ENCODE assay signal across 18 mouse cellular contexts in the genomic region with DNA sequence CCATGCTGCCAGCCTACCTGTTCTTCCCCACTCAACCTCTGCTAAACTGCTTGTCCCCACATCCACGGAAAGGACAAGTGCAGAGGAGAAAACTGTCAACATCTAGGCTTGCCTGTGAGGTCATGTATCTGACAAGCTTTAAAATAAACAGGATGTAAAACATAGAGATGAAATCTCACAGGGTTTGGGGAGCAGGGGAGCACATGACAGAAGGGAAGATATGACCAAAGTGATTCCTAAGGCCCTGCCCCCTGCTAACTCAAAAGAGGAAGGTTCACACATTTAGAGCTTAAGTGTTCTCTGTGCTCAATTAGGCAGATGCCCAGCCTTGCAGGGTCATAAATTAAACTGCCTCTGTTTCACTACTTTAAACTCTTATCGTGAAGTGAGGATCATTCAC. TPM values are rescaled to one million over a fixed set of nuclear protein-coding genes. Genes with fewer than 3 reads are reported as not detected.
A peak's percentile ranks its signal among the peaks of the same experiment; 100 is the strongest.
DNase-seq lines count a peak whose midpoint lies in the region; TF ChIP-seq lines count a peak whose summit lies in the region.
"Had no signal": no experiment of that assay in that cellular context is flagged by ENCODE, and none has a peak within 500 bp of the region (broad histone marks: within the 10 kb centered on the region; RNA-seq: fewer than 3 reads in every experiment).

No protein-coding gene starts in this region.

- DNase-seq in spleen, postnatal 36 days (ENCODE audit: low spot score in 2 of 2), result peak; percentile 55 to 69
- no peak for DNase-seq in spleen, adult 12 weeks (ENCODE audit: low spot score)
- peak; percentile 62 for DNase-seq in MEL-GATA-1-ER (ENCODE audit: extremely low read depth, low read depth)
- DNase-seq in layer of hippocampus, adult 2 months (ENCODE audit: low spot score in 2 of 2), result no peak
- DNase-seq in neural tube, embryonic 10.5 days (ENCODE audit: extremely low spot score, low spot score), result no peak
- no peak for DNase-seq in right cerebral cortex, postnatal 10 days (ENCODE audit: low spot score in 2 of 2)
- DNase-seq: adrenal gland, postnatal 10 days; cerebellum, adult 9-10 months had no signal

- TF ChIP-seq CTCF in layer of hippocampus, adult 2 months (conservative IDR thresholded peaks at IDR 0.05), result no peak

- H3K79me2 ChIP-seq in macrophage (ENCODE audit: inconsistent target), result no peaks in the 10 kb centered on the region

- no peak overlapping the region for H3K4me3 ChIP-seq in macrophage (ENCODE audit: inconsistent target)
- H3K4me3 ChIP-seq in layer of hippocampus, adult 2 months, result no peak overlapping the region
- H3K4me3 ChIP-seq: embryonic facial prominence, embryonic 15.5 days; hindbrain, embryonic 10.5 days; limb, embryonic 15.5 days; neural tube, embryonic 15.5 days had no signal

- WGBS in macrophage (ENCODE audit: missing documents), result 20% methylated on average over 2 of the region's 2 CpGs

- no peaks in the 10 kb centered on the region for H3K36me3 ChIP-seq in macrophage (ENCODE audit: inconsistent target)
- H3K36me3 ChIP-seq: embryonic facial prominence, embryonic 15.5 days; hindbrain, embryonic 10.5 days; limb, embryonic 15.5 days; neural tube, embryonic 15.5 days had no signal

- H3K27ac ChIP-seq in macrophage, result peak overlapping the region; percentile 83
- no peak overlapping the region for H3K27ac ChIP-seq in layer of hippocampus, adult 2 months
- H3K27ac ChIP-seq: embryonic facial prominence, embryonic 15.5 days; hindbrain, embryonic 10.5 days; limb, embryonic 15.5 days; neural tube, embryonic 15.5 days had no signal

RNA-seq across cellular contexts. Expression of gene Fcrla, which starts 7.0 kb away (rescaled TPM):
- 1 to 10 TPM in 5 of 26 experiments, under 1 TPM in 4, not detected in 17; 0.58 to 2.7 (median 1.1) TPM for total RNA-seq in macrophage (2018; cell fraction: chromatin; rRNA removed)
- 1 to 10 TPM in 2 of 26 experiments, under 1 TPM in 17, not detected in 7; 0.11 to 1.1 (median 0.52) TPM for total RNA-seq in macrophage (2018; cell fraction: cytosol; rRNA removed)
- total RNA-seq in macrophage (2018; cell fraction: nucleus; rRNA removed), result 1 to 10 TPM in 6 of 26 experiments, under 1 TPM in 7, not detected in 13; 0.46 to 4.4 (median 1.00) TPM
- 0.26 to 0.79 TPM (median 0.56 TPM) in 3 replicates for polyA plus RNA-seq in macrophage (2018)
- total RNA-seq in layer of hippocampus, adult 2 months (2021), result not detected
- total RNA-seq: layer of hippocampus, adult 8-10 months had no signal
- polyA plus RNA-seq: embryonic facial prominence, embryonic 15.5 days; forebrain, embryonic 11.5 days; hindbrain, embryonic 10.5 days; kidney, embryonic 14.5 days; neural tube, embryonic 15.5 days had no signal

RNA-seq across cellular contexts. Expression of gene Fcrlb, which starts 21.6 kb away (rescaled TPM):
- 1 to 10 TPM in 2 of 26 experiments, under 1 TPM in 1, not detected in 23; 0.49 to 6.0 (median 1.0) TPM for total RNA-seq in macrophage (2018; cell fraction: chromatin; rRNA removed)
- under 1 TPM in 19 of 26 experiments, not detected in 7; 0.11 to 0.67 (median 0.24) TPM for total RNA-seq in macrophage (2018; cell fraction: cytosol; rRNA removed)
- total RNA-seq in macrophage (2018; cell fraction: nucleus; rRNA removed), result 1 to 10 TPM in 5 of 26 experiments, under 1 TPM in 7, not detected in 14; 0.43 to 5.2 (median 0.76) TPM
- polyA plus RNA-seq in macrophage (2018), result 0.47 to 0.68 TPM in 2 of 3 replicates, not detected in the other
- under 1 TPM; 0.28 to 0.47 TPM for total RNA-seq in layer of hippocampus, adult 2 months (2021)
- total RNA-seq: gastrocnemius, postnatal 4 days had no signal
- polyA plus RNA-seq: forebrain, embryonic 11.5 days; hindbrain, embryonic 10.5 days; kidney, embryonic 14.5 days had no signal

RNA-seq across cellular contexts. Expression of gene Fcgr2b, which starts 42.0 kb away (rescaled TPM):
- 1,000 to 10,000 TPM in 14 of 26 experiments, 100 to 1,000 TPM in 12; 552 to 2,008 (median 1,011) TPM for total RNA-seq in macrophage (2018; cell fraction: chromatin; rRNA removed)
- total RNA-seq in macrophage (2018; cell fraction: cytosol; rRNA removed), result 100 to 1,000 TPM; 224 to 730 (median 474) TPM
- total RNA-seq in macrophage (2018; cell fraction: nucleus; rRNA removed), result 1,000 to 10,000 TPM in 21 of 26 experiments, 100 to 1,000 TPM in 5; 780 to 1,818 (median 1,207) TPM
- 372 to 843 TPM (median 791 TPM) in 3 replicates for polyA plus RNA-seq in macrophage (2018)
- total RNA-seq in layer of hippocampus, adult 2 months (2021), result 1 to 10 TPM; 2.7 to 4.4 TPM

RNA-seq across cellular contexts. Expression of gene Dusp12, which starts 49.0 kb away (rescaled TPM):
- total RNA-seq in macrophage (2018; cell fraction: chromatin; rRNA removed), result 10 to 100 TPM in 17 of 26 experiments, 1 to 10 TPM in 9; 3.0 to 37.0 (median 17.2) TPM
- total RNA-seq in macrophage (2018; cell fraction: cytosol; rRNA removed), result 10 to 100 TPM in 17 of 26 experiments, 1 to 10 TPM in 9; 6.9 to 18.6 (median 12.3) TPM
- 10 to 100 TPM in 12 of 26 experiments, 1 to 10 TPM in 14; 3.2 to 29.1 (median 9.8) TPM for total RNA-seq in macrophage (2018; cell fraction: nucleus; rRNA removed)
- polyA plus RNA-seq in macrophage (2018), result 9.6 to 14.7 TPM (median 12.1 TPM) in 3 replicates
- total RNA-seq in layer of hippocampus, adult 2 months (2021), result 10 to 100 TPM; 15.2 to 19.0 TPM

RNA-seq across cellular contexts. Expression of gene Gm26620, which starts 49.5 kb away (rescaled TPM):
- total RNA-seq in macrophage (2018; cell fraction: chromatin; rRNA removed), result 1 to 10 TPM in 9 of 26 experiments, not detected in 17; 1.3 to 2.3 (median 1.5) TPM
- 1 to 10 TPM in 2 of 26 experiments, under 1 TPM in 24; 0.21 to 1.2 (median 0.51) TPM for total RNA-seq in macrophage (2018; cell fraction: cytosol; rRNA removed)
- 1 to 10 TPM in 7 of 26 experiments, under 1 TPM in 7, not detected in 12; 0.59 to 2.0 (median 1.1) TPM for total RNA-seq in macrophage (2018; cell fraction: nucleus; rRNA removed)
- 0.43 to 0.62 TPM (median 0.55 TPM) in 3 replicates for polyA plus RNA-seq in macrophage (2018)
- under 1 TPM; 0.76 to 0.79 TPM for total RNA-seq in layer of hippocampus, adult 2 months (2021)
- polyA plus RNA-seq: heart, embryonic 14.5 days; hindbrain, embryonic 10.5 days; kidney, embryonic 14.5 days had no signal

Comparison
In these comparisons a context has a peak if more than half of its experiments do, and no peak if none do; other contexts are left out.
1. DNase-seq: peak in spleen, postnatal 36 days (2 of 2) and MEL-GATA-1-ER (single experiment); none in spleen, adult 12 weeks (single experiment), layer of hippocampus, adult 2 months (0 of 2), neural tube, embryonic 10.5 days (single experiment) and right cerebral cortex, postnatal 10 days (0 of 2).